Mouse (Mus musculus): Measurements from ENCODE around the gene Adpgk. TPM values are rescaled to one million over a fixed set of nuclear protein-coding genes. Genes with fewer than 3 reads are reported as not detected.
"Not testable (repeated sequence)": the region's sequence is repeated elsewhere in the genome, so short reads cannot be mapped to it uniquely, and the experiment has no call there.

Adpgk gene
- polyA plus RNA-seq, 1 experiment from 2014 or later, result 39.6 TPM

- 0 out of 2 replicates have a peak, but pooled peaks cover 8% of the 10 kb centered on the region for H3K36me3 ChIP-seq
- WGBS, result 13% methylated on average over 15 of the region's 15 CpGs
- no peak for DNase-seq (ENCODE audit: low spot score)
Measured at GRCm38 (mm10) chr9:59352586-59353252, 61.4 kb downstream of the Adpgk start.

DNA sequence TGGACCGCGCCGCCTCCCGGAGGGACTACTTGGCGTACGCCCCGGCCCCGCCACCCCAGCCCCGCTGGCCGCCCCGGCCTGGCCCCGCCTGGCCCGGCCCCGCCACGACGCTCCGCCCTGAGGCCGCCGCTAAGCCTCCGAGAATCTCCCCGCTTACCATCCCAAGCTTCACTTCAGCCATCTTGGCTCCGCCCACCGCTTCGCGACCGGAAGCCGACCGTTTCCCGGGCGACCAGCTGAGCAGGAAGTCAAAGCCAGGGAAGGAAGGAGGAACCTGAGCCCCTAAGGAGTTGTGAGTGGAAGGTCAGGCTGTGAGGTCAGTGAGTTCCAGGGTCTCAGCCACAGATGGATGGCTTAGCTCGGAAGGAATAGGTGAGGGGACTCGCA lies 61.9 kb downstream of the Adpgk start, which contains the start of gene Bbs4:
Gene Bbs4, minus strand, starts transcription at position 256 of the 387 bp plus-strand sequence.
- Histone ChIP-seq H3K27ac (peak within 1 kb of the TSS; percentile 92), H3K9me3 (no peaks in the 10 kb centered on the region), H3K4me3 (peak within 1 kb of the TSS; percentile 75), H3K36me3 (0 out of 2 replicates have a peak, but pooled peaks cover 8% of the 10 kb centered on the region), H3K27me3 (ENCODE audit: insufficient read depth, poor library complexity, severe bottlenecking) (no peaks in the 10 kb centered on the region), H3K4me1 (replicated peaks) (peaks cover 15% of the 10 kb centered on the region)
- under 1% methylated on average over 32 of the region's 32 CpGs for WGBS
- DNase-seq (ENCODE audit: low spot score), result peak; percentile 95

More at GRCm38 (mm10) chr9:59352586-59353252, 61.4 kb downstream of the Adpgk start:
- Histone ChIP-seq H3K27me3 (ENCODE audit: insufficient read depth, poor library complexity, severe bottlenecking) (no peaks in the 10 kb centered on the region), H3K27ac (peak overlapping the region; percentile 92), H3K4me1 (replicated peaks) (peaks cover 15% of the 10 kb centered on the region), H3K4me3 (peak overlapping the region; percentile 75), H3K9me3 (no peaks in the 10 kb centered on the region)

- H3K36me3 ChIP-seq; H3K9me3 ChIP-seq; H3K4me3 ChIP-seq; H3K27ac ChIP-seq; DNase-seq (ENCODE audit: low spot score); H3K27me3 ChIP-seq (ENCODE audit: insufficient read depth, poor library complexity, severe bottlenecking); H3K4me1 ChIP-seq (replicated peaks): not testable (repeated sequence)
- WGBS, result 62% methylated on average over 1 of the region's 1 CpGs
Measured at GRCm38 (mm10) chr9:59358041-59358440, 66.7 kb downstream of the Adpgk start.

GRCm38 (mm10) chr9:59360487-59360886 lies 69.1 kb downstream of the Adpgk start:
- WGBS, result 73% methylated on average over 3 of the region's 3 CpGs
- H3K4me3 ChIP-seq; DNase-seq (ENCODE audit: low spot score); H3K27ac ChIP-seq; H3K27me3 ChIP-seq (ENCODE audit: insufficient read depth, poor library complexity, severe bottlenecking); H3K4me1 ChIP-seq (replicated peaks); H3K36me3 ChIP-seq; H3K9me3 ChIP-seq: not testable (repeated sequence)

GRCm38 (mm10) chr9:59369220-59369619 lies 77.9 kb downstream of the Adpgk start:
- WGBS, result 80% methylated on average over 5 of the region's 5 CpGs

GRCm38 (mm10) chr9:59369646-59370045 lies 78.3 kb downstream of the Adpgk start:
- H3K4me3 ChIP-seq, result no peak overlapping the region
- no peaks in the 10 kb centered on the region for H3K36me3 ChIP-seq
- 89% methylated on average over 9 of the region's 9 CpGs for WGBS
- DNase-seq (ENCODE audit: low spot score), result no peak
- H3K27ac ChIP-seq, result no peak overlapping the region
- no peaks in the 10 kb centered on the region for H3K4me1 ChIP-seq (replicated peaks)
- no peaks in the 10 kb centered on the region for H3K27me3 ChIP-seq (ENCODE audit: insufficient read depth, poor library complexity, severe bottlenecking)
- H3K9me3 ChIP-seq, result peaks cover 19% of the 10 kb centered on the region

More at GRCm38 (mm10) chr9:59369220-59369619, 77.9 kb downstream of the Adpgk start:
- Histone ChIP-seq H3K27ac (no peak overlapping the region), H3K36me3 (no peaks in the 10 kb centered on the region), H3K4me1 (replicated peaks) (no peaks in the 10 kb centered on the region), H3K4me3 (no peak overlapping the region), H3K9me3 (peaks cover 19% of the 10 kb centered on the region), H3K27me3 (ENCODE audit: insufficient read depth, poor library complexity, severe bottlenecking) (no peaks in the 10 kb centered on the region)
- no peak for DNase-seq (ENCODE audit: low spot score)

Other genes with a start within 250 kb of the Adpgk start
- gene Bbs4, start 62.0 kb downstream of the Adpgk start, polyA plus RNA-seq (2016; fragmentation: Nextera tagmentation; extraction: Ambion mirVana), result 21.9 and 23.8 TPM in 2 replicates
- 15.1 and 16.8 TPM in 2 replicates for gene Arih1, start 195.1 kb downstream of the Adpgk start, polyA plus RNA-seq (2016; fragmentation: Nextera tagmentation; extraction: Ambion mirVana)
- gene Hexa, start 248.0 kb downstream of the Adpgk start, polyA plus RNA-seq (2016; fragmentation: Nextera tagmentation; extraction: Ambion mirVana), result 46.1 and 49.4 TPM in 2 replicates
- not detected in 2 replicates for gene Tmem202, start 248.3 kb downstream of the Adpgk start, polyA plus RNA-seq (2016; fragmentation: Nextera tagmentation; extraction: Ambion mirVana)